Mouse (Mus musculus): Measurements from ENCODE around the gene Abhd13. TPM values are rescaled to one million over a fixed set of nuclear protein-coding genes. Genes with fewer than 3 reads are reported as not detected.

The Abhd13 gene
- total RNA-seq, 2 experiments from 2014 or later, result 34.7 TPM

GRCm38 (mm10) chr8:10006156-10006985 is 28.9 kb downstream of the Abhd13 start, which contains the start of gene Tnfsf13b:
Tnfsf13b (plus strand) TSS chr8:10006467.
- no peak for DNase-seq (ENCODE audit: low spot score in 2 of 2)
- intact Hi-C loops (cut with DNase I), result no loop called here

GRCm38 (mm10) chr8:10006986-10007659 is 29.6 kb downstream of the Abhd13 start:
- peak; percentile 46 to 48 for DNase-seq (ENCODE audit: low spot score in 2 of 2)
- intact Hi-C loops (cut with DNase I), result no loop called here

- DNase-seq (ENCODE audit: low spot score in 2 of 2), result no peak
- intact Hi-C loops (cut with DNase I), result no loop called here
Measured at GRCm38 (mm10) chr8:10007660-10008028, 30.1 kb downstream of the Abhd13 start.

- DNase-seq (ENCODE audit: low spot score in 2 of 2), result no peak
- intact Hi-C loops (cut with DNase I), result no loop called here
Measured at GRCm38 (mm10) chr8:10016252-10016651, 38.7 kb downstream of the Abhd13 start.

GRCm38 (mm10) chr8:10017231-10017630 is 39.7 kb downstream of the Abhd13 start:
- peak; percentile 64 to 69 for DNase-seq (ENCODE audit: low spot score in 2 of 2)
- intact Hi-C loops (cut with DNase I), result no loop called here

- DNase-seq (ENCODE audit: low spot score in 2 of 2), result no peak
- intact Hi-C loops (cut with DNase I), result no loop called here
Measured at GRCm38 (mm10) chr8:10030320-10031060, 53.0 kb downstream of the Abhd13 start.

GRCm38 (mm10) chr8:10031177-10031576 is 53.7 kb downstream of the Abhd13 start:
- intact Hi-C loops (cut with DNase I), result no loop called here
- DNase-seq (ENCODE audit: low spot score in 2 of 2), result no peak

- intact Hi-C loops (cut with DNase I), result loop anchor here (10.0 kb wide), 1 partner anchor 264 kb away; no protein-coding TSS in a partner anchor
- DNase-seq (ENCODE audit: low spot score in 2 of 2), result no peak
Measured at GRCm38 (mm10) chr8:10040866-10041265, 63.4 kb downstream of the Abhd13 start.

Other genes starting within 250 kb of the Abhd13 start
- 100 to 1,000 TPM in 1 of 2 experiments, 10 to 100 TPM in 1; 93.7 to 104 TPM for gene Fam155a, start 206.5 kb upstream of the Abhd13 start, total RNA-seq (2021)
- gene Gm10217, start 113.5 kb upstream of the Abhd13 start, total RNA-seq (2021), result not detected
- 10 to 100 TPM; 10.7 to 10.8 TPM for gene Lig4, start within 50 bp of the Abhd13 start, total RNA-seq (2021)
- 1 to 10 TPM; 3.2 to 3.9 TPM for gene Tnfsf13b, start 28.8 kb downstream of the Abhd13 start, total RNA-seq (2021)
- 10 to 100 TPM; 59.3 to 64.5 TPM for gene Myo16, start 176.2 kb downstream of the Abhd13 start, total RNA-seq (2021)

Data from left cerebral cortex, postnatal 14 days (tissue).